Mouse (Mus musculus) midbrain, embryonic 14.5 days (tissue): Measurements from ENCODE around the gene Nckap1l. TPM values are rescaled to one million over a fixed set of nuclear protein-coding genes. Genes with fewer than 3 reads are reported as not detected.
A peak's percentile ranks its signal among the peaks of the same experiment; 100 is the strongest.

Experiments used
- ATAC-seq: fragments of 200-750 bp; cut with Nextera tagmentation; 2 replicates; pipeline ENCODE4 v1.8.0; 2017; ENCODE audit warnings: moderate number of reproducible peaks, moderate library complexity; ENCODE audit not compliant: low FRiP score, low TSS enrichment
- DNase-seq: peaks from one replicate; pipeline ENCODE4 v3.0.0-alpha.2; 2015
- H3K27ac ChIP-seq: fragments of 300-500 bp; sonication (generic); replicated peaks from 2 replicates; pipeline ENCODE4 v1.5.1; 2014; ENCODE audit warnings: mild to moderate bottlenecking, low read depth, low read length, moderate library complexity
- H3K27me3 ChIP-seq: fragments of 300-500 bp; sonication (generic); 2 replicates; pipeline ENCODE4 v1.6.1; 2014; ENCODE audit warnings: low read length, control low read depth, mixed read lengths; ENCODE audit not compliant: control insufficient read depth, insufficient read depth
- H3K36me3 ChIP-seq: fragments of 300-500 bp; sonication (generic); 2 replicates; pipeline ENCODE4 v1.6.1; 2014; ENCODE audit warnings: low read length, control low read depth; ENCODE audit not compliant: control insufficient read depth, insufficient read depth
- H3K4me1 ChIP-seq: fragments of 300-500 bp; sonication (generic); 2 replicates; pipeline ENCODE4 v1.6.1; 2014; ENCODE audit warnings: mild to moderate bottlenecking, antibody characterized with exemption, low read length, control low read depth; ENCODE audit not compliant: control insufficient read depth, insufficient read depth
- H3K4me2 ChIP-seq: fragments of 300-500 bp; sonication (generic); 2 replicates; pipeline ENCODE4 v1.6.1; 2014; ENCODE audit warnings: mild to moderate bottlenecking, low read length, moderate library complexity
- H3K4me3 ChIP-seq: fragments of 300-500 bp; sonication (generic); replicated peaks from 2 replicates; pipeline ENCODE4 v1.5.1; 2014; ENCODE audit warnings: low read depth, low read length
- H3K9ac ChIP-seq: fragments of 300-500 bp; sonication (generic); replicated peaks from 2 replicates; pipeline ENCODE4 v1.6.1; 2014; ENCODE audit warnings: mild to moderate bottlenecking, low read length, moderate library complexity
- H3K9me3 ChIP-seq: fragments of 300-500 bp; sonication (generic); 2 replicates; pipeline ENCODE4 v1.6.1; 2016; ENCODE audit warnings: low read length, control low read depth, mixed read lengths; ENCODE audit not compliant: control insufficient read depth
- whole genome bisulfite sequencing: fragments of 180-500 bp; shearing (Covaris S2); extraction: QIAGEN DNeasy Blood & Tissue Kit; methylation state at CpG from one replicate; pipeline ENCODE4 v1.1.7; 2014; 5-methylcytosine and 5-hydroxymethylcytosine counted together
- polyA plus RNA-seq: library from polyadenylated mRNA; unstranded; fragments of >200 nt; fragmentation: Nextera tagmentation; extraction: Ambion mirVana; gene quantifications from 2 replicates; pipeline ENCODE4 v1.2.1, GENCODE M21; 2014

Nckap1l gene
- polyA plus RNA-seq, 1 experiment from 2014 or later: 2.4 TPM

DNA sequence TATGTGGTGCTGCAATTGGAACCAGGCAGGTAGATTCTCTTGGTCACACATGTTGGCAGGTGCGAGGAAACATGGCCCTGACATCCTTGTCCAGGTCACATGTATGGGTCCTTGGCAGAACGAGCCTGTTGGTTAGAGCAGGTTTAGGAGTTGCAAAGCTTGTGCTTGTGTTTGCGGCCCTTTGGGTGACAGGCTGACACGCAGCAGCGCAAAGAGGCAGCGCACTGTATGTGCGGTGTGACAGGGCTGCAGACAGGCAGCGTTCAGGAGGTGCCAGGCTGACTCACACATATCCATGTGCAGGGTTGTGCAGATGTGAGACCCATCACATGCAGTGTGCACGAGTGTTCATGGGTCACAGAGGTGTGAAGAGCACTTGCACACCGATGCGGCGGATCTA lies 50.1 kb downstream of the Nckap1l start:
- H3K9ac ChIP-seq: peak overlapping the region; percentile 91
- peak overlapping the region; percentile 87 for H3K4me2 ChIP-seq
- peaks cover 31% of the 10 kb centered on the region for H3K4me1 ChIP-seq
- peak overlapping the region; percentile 73 for H3K4me3 ChIP-seq
- H3K27ac ChIP-seq: peak overlapping the region; percentile 86
- H3K9me3 ChIP-seq: no peaks in the 10 kb centered on the region
- 35% methylated on average over 12 of the region's 12 CpGs for WGBS
- no peaks in the 10 kb centered on the region for H3K27me3 ChIP-seq
- ATAC-seq: peak; percentile 29
- H3K36me3 ChIP-seq: no peaks in the 10 kb centered on the region
- DNase-seq: peak; percentile 61

DNA sequence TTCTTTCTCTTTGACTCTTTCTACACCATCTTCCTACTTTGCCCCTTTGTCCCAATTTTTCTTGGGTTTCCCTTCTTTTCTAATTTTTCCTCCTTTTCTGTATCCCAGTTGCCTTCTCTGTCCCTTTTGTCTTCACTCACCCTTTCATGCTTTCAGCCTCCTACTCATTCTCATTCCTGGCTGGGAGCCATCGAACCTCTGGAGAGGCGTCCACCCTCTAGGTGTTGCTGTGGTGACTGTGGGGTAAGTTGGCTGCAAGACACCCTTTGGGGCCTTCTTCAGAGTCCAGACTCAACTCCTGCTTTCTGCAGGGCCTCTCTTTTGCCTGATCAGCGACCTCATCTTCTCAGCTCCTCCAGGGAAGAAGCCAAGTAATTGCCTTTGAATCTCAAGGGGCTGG lies 55.7 kb downstream of the Nckap1l start:
- peaks cover 40% of the 10 kb centered on the region for H3K4me1 ChIP-seq
- no peaks in the 10 kb centered on the region for H3K27me3 ChIP-seq
- H3K36me3 ChIP-seq: no peaks in the 10 kb centered on the region
- 55% methylated on average over 3 of the region's 3 CpGs for WGBS
- H3K9me3 ChIP-seq: no peaks in the 10 kb centered on the region
- DNase-seq: peak; percentile 53
- H3K4me3 ChIP-seq: no peak overlapping the region
- H3K27ac ChIP-seq: no peak overlapping the region; the same call in 1 of the 2 replicates
- H3K9ac ChIP-seq: no peak overlapping the region
- no peak overlapping the region for H3K4me2 ChIP-seq
- ATAC-seq: no peak

- no peak for ATAC-seq
- Histone ChIP-seq H3K4me1 (peaks cover 43% of the 10 kb centered on the region), H3K36me3 (no peaks in the 10 kb centered on the region), H3K9ac (no peak overlapping the region), H3K27me3 (no peaks in the 10 kb centered on the region), H3K4me3 (no peak overlapping the region), H3K27ac (no peak overlapping the region), H3K4me2 (no peak overlapping the region), H3K9me3 (no peaks in the 10 kb centered on the region)
- DNase-seq: no peak
- WGBS: 83% methylated on average over 1 of the region's 1 CpGs
Observed at GRCm38 (mm10) chr15:103511652-103512051, 58.1 kb downstream of the Nckap1l start.

DNA sequence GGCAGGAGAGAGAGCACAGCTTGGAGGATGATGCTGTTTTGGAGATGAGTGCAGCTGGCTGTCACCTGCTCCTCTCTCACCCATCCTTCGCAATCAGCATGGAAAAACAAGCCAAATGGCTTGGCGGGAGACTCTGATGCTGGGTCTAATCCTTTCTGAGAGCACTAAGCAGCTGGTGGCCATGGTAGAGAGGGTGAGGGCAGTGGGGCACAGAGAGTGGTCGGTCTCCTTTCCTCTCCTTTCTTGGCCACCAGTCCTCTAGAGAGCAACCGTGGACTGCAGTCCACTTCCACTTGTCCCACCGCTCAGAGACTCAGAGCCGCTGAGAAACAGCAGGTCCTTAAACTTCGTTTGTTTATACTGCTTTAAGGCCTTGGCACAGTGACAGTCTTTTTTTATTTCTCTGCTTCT lies 60.0 kb downstream of the Nckap1l start:
- peaks cover 44% of the 10 kb centered on the region for H3K4me1 ChIP-seq
- H3K4me3 ChIP-seq: no peak overlapping the region
- H3K27ac ChIP-seq: peak overlapping the region; percentile 73
- ATAC-seq (peak; percentile 29), DNase-seq (no peak)
- H3K27me3 ChIP-seq: no peaks in the 10 kb centered on the region
- no peaks in the 10 kb centered on the region for H3K36me3 ChIP-seq
- H3K9me3 ChIP-seq: no peaks in the 10 kb centered on the region
- WGBS: 6% methylated on average over 7 of the region's 7 CpGs
- H3K9ac ChIP-seq: no peak overlapping the region
- peak overlapping the region; percentile 55 for H3K4me2 ChIP-seq

GRCm38 (mm10) chr15:103514119-103514518 lies 60.5 kb downstream of the Nckap1l start:
- 3% methylated on average over 10 of the region's 10 CpGs for WGBS
- Histone ChIP-seq H3K27me3 (no peaks in the 10 kb centered on the region), H3K4me2 (peak overlapping the region; percentile 55), H3K4me1 (peaks cover 44% of the 10 kb centered on the region), H3K36me3 (no peaks in the 10 kb centered on the region), H3K4me3 (peak overlapping the region; percentile 31), H3K9ac (peak overlapping the region; percentile 50), H3K27ac (peak overlapping the region; percentile 80), H3K9me3 (no peaks in the 10 kb centered on the region)
- ATAC-seq: peak; percentile 89
- peak; percentile 95 for DNase-seq

DNA sequence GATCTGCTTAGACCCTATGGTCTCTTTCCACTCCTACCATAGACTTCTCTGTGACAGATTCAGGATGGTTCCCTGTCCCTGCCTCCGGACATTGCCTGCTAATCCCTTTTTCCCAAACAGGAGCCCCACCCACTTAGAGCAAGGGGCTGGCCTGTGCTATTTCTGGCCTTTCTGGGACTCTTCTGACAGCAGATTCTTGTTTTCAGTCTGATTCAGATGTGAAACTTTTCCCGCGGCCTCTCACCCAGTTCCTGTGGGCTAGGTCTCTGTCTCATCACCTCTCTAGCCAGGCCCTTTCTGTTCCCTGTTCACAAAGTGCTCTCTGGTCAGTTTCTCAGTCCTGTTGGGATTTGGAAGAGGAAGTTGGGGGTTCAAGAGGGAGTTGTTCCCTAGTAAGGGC lies 61.3 kb downstream of the Nckap1l start:
- DNase-seq: no peak
- 18% methylated on average over 3 of the region's 3 CpGs for WGBS
- peaks cover 49% of the 10 kb centered on the region for H3K4me1 ChIP-seq

DNA sequence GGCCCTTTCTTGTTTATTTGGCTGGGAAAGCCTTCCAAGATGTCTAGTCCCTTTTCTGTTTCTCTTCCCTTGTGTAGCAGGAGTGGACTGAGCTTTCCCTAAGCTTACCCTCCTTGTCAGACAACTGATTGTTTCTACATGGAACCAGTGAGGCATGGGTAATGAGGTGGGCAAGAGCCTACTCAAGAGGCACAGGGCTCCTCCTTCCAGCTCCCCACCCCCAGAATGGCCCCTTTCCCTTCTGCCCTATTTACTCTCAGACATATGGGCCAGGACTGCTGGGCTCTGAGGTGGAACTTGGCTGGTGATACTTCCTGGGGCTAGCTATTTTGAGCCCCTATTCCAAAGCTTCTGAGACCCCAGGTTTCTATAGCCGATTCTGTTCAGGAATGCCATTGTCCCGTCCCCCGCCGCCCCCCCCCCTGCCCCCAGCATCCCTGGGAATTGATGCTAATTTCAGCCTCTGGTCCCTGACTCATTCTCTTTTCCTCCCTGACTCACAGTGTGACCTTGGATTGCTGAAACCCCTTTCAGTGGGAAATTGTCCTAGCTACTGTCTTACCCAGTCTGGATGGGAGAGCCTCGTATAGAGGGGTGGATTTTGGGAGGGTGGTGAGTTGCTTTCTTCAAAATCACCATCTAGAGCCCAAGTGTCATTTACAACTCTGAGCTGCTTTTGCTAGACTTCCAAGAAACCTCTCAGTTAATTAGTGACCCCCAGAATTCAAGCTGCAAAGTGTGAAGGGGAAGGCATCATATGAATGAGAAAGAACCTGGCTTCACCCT lies 65.2 kb downstream of the Nckap1l start:
- Histone ChIP-seq H3K9me3 (no peaks in the 10 kb centered on the region), H3K27ac (peak overlapping the region; percentile 88), H3K9ac (no peak overlapping the region; the same call in 1 of the 2 replicates), H3K4me2 (peak overlapping the region; percentile 35), H3K4me3 (no peak overlapping the region), H3K27me3 (no peaks in the 10 kb centered on the region), H3K36me3 (peaks cover 17% of the 10 kb centered on the region), H3K4me1 (peaks cover 62% of the 10 kb centered on the region)
- ATAC-seq: peak; percentile 63
- WGBS: 0% methylated on average over 5 of the region's 5 CpGs
- peak; percentile 69 for DNase-seq

More for the DNA sequence above, 61.3 kb downstream of the Nckap1l start:
- Histone ChIP-seq H3K9ac (no peak overlapping the region; the same call in 1 of the 2 replicates), H3K27me3 (no peaks in the 10 kb centered on the region), H3K9me3 (no peaks in the 10 kb centered on the region), H3K4me3 (no peak overlapping the region), H3K27ac (peak overlapping the region; percentile 68; the same call in 1 of the 2 replicates), H3K36me3 (no peaks in the 10 kb centered on the region), H3K4me2 (peak overlapping the region; percentile 55)
- no peak for ATAC-seq

DNA sequence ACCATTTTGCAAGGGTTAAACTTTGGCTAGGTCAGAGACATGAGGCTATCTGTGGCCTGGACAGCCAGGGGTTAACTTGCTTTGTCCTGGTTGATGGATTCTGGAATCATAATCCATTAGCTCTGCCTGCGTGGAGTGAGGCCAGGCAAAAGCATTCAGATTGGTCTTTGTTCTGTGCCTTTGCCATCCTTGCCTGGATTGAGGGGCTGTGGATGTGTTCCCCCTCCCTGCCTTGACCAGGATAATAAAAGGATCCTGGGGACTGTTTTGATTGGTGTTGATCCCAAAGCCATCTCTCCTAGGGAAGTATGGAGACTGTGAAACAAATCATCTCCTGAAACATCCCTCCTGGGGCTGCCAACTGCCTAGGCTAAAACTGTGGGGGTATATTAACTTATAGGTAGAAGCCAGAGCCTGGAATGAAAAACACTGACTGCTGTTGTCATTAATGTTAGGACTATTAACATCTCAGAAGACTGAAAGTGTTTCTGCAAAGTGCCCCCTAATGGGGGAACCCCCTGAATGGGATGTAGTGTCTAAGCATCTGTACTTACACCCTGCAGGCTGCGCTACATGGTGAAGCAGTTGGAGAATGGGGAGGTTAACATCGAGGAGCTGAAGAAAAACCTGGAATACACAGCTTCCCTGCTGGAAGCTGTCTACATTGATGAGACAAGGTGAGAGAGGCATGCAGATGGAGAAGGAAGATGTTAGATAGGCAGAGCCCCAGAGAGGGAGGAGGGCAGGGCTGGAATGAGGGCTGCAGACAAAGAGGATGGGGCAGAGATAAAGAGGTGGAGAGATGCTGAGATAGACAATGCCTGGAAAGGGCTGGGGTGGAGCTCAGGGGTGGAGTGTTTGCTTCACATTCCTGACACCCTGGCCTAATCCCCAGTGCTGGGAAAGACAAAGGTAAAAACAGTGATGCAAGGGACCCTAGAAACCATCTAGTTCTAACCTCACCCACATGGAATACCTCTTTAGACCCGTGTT lies 66.1 kb downstream of the Nckap1l start:
- peak overlapping the region; percentile 35 for H3K4me2 ChIP-seq
- peak; percentile 80 for DNase-seq
- H3K27me3 ChIP-seq: no peaks in the 10 kb centered on the region
- H3K9me3 ChIP-seq: no peaks in the 10 kb centered on the region
- 5% methylated on average over 4 of the region's 4 CpGs for WGBS
- H3K27ac ChIP-seq: peak overlapping the region; percentile 88
- no peak overlapping the region for H3K4me3 ChIP-seq
- peaks cover 24% of the 10 kb centered on the region for H3K36me3 ChIP-seq
- H3K9ac ChIP-seq: no peak overlapping the region; the same call in 1 of the 2 replicates
- peaks cover 56% of the 10 kb centered on the region for H3K4me1 ChIP-seq
- ATAC-seq: peak; percentile 80
